Mouse (Mus musculus): ENCODE data around the gene Ctu1.
A peak's percentile ranks its signal among the peaks of the same experiment; 100 is the strongest.
"Not testable (repeated sequence)": the region's sequence is repeated elsewhere in the genome, so short reads cannot be mapped to it uniquely, and the experiment has no call there.

The Ctu1 gene

DNA sequence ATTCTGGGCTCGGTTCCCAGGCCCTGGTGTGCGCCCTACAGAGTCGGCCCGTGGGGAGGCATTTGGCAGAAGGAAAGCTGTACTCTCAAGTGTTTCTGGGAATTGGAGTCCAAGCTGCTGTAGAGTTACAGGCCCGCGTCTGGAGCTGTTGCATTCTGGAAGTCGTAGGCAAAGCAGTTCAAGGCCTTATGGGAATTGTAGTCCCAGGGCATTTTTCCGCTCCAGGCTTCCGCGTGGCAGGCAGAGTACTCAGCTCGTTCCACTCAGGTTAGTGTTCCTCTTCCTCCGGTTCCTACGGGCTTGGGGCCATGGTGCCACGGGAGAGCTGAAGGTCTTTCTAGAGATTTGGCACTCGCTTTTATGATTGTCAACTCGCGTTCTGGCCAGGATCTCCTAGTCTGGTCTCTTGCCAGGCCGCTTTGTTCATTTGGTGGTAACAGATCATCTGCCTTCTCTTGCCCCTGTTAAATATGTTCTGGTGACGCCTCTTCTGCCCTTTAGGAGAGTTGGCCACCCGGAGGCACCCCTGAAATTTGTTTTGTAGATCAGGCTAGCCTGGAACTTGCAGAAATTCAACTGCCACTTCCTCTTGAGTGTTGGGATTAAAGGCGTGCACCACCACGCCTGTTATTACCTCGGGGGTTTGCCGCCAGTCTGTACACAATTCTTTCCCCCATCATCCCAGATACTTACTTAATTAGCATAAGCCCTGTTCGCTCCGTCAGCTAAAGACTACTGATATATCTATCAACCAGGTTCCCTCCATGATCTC lies at the start of gene Ctu1:
Ctu1 (plus strand) TSS at position 208 of the 772 bp plus-strand sequence.
- DNase-seq = peak; percentile 79 to 87

GRCm38 (mm10) chr7:43622927-43623326 lies 48.9 kb upstream of the Ctu1 start:
- no peak for DNase-seq

- no peak for DNase-seq
These were observed 48.0 kb upstream of the Ctu1 start for GRCm38 (mm10) chr7:43623819-43624218.

DNA sequence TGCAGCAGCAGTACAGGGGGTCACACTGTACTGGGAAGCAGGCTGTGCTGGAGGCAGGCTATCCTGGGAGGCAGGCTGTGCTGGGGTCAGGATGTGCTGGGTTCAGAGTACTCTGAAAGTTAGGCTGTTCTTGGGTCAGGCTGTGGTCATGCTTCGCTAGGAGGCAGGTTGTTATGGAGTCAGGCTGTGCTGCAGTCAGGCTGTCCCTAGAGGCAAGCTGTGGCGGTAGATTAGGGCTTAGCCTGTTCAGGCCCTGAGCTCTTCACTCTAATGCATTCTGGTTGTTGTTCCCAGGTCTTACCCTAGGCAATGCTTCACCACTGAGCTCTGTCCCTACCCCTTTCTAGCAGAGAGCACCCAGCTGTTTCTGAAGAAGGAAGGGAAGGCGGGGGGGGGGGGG lies 46.8 kb upstream of the Ctu1 start:
- DNase-seq = no peak

DNA sequence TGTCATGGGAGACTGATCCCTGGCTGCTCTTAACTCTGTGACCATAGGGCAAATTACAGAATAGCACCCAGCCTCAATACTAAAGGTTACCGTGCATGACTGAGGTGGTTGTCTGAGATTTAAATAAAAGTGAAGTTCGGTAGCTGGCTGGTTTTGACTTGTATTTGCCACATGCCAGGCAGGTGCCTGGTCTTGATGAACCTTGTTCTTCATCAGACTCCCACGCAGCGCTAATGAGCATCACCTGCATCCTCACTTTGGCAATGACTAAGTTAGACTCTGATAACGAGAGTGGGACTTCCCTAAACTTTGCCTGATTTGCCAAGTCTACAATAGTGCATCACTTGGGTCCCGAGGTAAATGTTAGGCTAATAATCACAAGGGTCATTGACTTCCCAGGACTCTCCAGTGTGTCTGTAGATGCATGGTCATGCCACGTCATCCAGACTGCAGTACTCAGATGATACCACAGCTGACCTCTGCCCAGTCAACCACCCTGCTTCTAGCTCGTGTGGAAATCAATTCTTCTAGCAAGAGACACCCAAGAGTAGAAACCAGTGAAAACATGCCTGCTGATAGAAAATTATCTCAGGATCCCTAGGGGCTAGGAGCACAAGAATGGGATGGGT lies 45.9 kb upstream of the Ctu1 start:
- DNase-seq = no peak

- no peak for DNase-seq
These were observed 37.9 kb upstream of the Ctu1 start for GRCm38 (mm10) chr7:43633940-43634339.

GRCm38 (mm10) chr7:43634500-43634899 lies 37.3 kb upstream of the Ctu1 start, which contains the start of gene Ceacam18:
Gene Ceacam18 (plus strand): TSS chr7:43634707.
- DNase-seq = no peak

DNA sequence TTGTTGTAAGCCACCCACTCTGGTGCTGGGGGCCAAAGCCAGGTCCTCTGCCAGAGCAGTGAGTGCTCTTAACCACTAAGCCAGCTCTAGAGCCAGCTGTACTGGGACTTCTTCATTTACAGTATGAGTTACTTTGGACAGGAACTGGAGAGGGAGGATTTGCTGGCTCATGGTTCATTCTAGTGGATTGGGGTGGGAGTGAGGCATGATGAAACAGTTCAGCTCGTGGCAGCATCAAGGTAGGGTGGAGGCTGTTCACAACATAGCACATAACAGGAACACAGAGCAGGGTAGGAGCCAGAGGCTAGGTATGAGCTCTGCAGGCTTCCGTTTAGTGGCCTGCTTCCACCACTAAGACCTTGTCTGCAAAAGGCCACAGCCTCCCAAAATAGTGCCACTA lies 35.6 kb upstream of the Ctu1 start:
- DNase-seq = no peak

GRCm38 (mm10) chr7:43637118-43637517 lies 34.7 kb upstream of the Ctu1 start:
- DNase-seq = no peak

DNA sequence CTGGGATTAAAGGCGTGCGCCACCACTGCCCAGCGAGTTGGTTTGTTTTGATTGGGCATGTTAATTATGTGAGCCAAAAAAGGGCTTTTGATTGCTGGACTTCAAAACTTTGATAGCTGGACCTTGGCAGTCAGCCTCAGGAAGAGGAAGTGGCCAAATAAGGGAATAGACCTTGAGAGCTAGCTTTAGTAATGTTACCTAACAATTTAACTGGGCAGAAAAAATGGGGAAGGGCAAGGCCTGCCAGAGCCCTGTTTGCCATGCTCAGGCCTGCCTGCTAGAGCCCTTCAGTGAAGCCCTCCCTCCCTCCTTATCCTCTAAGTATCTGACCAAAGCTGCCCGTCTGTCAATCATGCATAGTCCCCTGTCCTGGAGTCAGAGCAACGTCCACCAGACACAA lies 29.2 kb upstream of the Ctu1 start:
- no peak for DNase-seq

- DNase-seq = no peak
These were observed 28.7 kb upstream of the Ctu1 start for GRCm38 (mm10) chr7:43643046-43643652.

DNA sequence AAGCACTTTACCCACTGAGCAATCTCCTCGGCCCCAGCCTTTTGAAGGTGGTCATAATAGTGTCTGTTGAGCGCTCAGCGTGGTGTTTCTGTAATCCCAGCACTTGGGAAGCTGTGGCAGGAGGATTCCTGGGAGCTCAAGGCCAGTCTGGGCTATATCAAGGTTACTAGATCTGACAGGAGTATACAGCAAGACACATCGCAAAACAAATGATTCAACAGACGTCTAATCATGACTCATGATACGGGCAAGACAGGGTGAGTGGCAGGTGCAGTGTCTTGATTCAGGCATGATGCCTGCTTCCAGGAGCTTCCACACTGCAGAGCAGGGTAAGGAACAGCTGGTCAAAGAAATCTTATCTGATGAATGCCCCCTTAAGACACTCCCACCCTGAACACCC lies 19.1 kb upstream of the Ctu1 start:
- DNase-seq = no peak

- DNase-seq = no peak
These were observed 17.3 kb upstream of the Ctu1 start for GRCm38 (mm10) chr7:43654519-43654918.

DNA sequence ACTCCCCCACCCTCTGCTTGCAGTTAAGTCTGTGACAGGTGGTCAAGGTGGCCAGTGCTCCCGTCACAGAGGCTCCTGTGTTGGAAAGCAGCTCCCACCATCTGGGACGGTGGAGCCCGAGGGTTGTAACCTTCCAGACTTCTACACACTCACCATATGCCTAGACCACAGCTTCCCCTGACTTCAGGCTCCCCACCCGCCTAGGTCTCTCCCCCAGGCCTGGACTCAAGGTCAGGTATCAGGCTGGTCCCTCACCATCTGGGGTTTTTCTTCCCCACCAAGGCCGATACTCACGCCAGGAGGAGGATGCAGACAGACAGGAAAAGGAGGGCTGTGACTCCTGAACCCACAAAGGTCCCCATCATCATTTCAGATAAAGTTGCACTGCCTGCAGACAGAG lies 15.6 kb upstream of the Ctu1 start:
- DNase-seq = no peak

DNA sequence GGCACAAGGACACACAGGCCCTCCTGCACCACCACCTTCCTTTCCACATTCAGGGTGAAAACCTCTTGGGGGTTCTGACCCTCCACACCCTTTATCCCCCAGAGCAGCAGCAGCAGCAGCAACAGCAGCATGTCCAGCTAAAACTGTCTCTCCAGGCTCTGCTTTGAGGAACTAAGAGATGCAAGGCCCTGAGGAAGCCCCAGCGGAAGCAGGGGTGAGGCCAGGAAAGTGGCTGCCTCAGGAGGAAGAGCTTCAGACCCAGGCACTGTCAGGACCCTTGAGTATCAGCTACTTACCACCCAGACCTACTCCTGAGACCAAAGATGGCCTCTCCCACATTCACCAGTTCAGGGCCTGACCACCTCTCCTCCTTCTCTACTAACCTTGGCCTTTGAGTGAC lies 11.8 kb upstream of the Ctu1 start, which contains the start of gene Siglece:
Siglece (minus strand) TSS at position 160 of the 400 bp plus-strand sequence.
- no peak for DNase-seq

DNA sequence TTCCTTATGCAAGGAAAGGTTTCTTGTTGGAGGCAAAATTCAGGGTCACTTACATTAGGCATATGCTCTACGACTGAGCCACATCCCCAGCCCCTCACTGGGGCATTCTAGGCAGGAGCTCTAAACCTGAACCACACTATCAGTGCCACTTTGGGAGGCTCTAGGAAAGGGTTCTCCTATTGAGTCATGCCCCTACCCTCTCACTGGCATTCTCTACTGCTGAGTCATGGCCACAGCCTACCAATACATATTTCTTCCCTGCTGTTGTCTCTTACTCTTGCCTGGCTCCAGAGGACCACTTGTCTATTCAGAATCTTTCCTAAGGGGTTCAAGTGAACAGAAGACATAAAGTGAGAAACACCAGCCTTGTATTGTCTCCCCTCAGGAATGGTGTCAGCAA lies 9.0 kb upstream of the Ctu1 start:
- no peak for DNase-seq

DNA sequence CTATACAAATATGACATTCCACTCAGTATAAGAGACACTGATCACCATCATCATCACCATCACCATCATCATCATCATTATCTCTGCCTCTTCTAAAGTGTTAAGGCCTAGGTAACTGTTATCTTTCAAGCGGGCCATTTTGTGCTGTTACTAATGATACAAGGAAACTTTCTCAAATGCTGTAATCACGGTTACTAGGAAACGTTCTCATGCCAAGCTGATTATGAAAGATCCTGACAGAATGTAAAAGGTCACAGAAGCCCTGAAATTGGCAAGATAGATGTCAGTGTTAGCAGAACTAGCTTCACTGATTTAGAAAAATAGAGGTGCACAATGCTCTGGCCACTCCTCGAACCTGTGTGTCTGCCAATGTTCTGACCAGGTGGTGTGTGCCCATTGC lies 4.6 kb upstream of the Ctu1 start:
- DNase-seq = not testable (repeated sequence)

GRCm38 (mm10) chr7:43668582-43668981 lies 3.2 kb upstream of the Ctu1 start:
- DNase-seq = no peak

GRCm38 (mm10) chr7:43671064-43671808 lies 580 bp upstream of the Ctu1 start:
- no peak for DNase-seq

- DNase-seq = no peak
These were observed 905 bp downstream of the Ctu1 start for GRCm38 (mm10) chr7:43672581-43673260.

- no peak for DNase-seq
These were observed 3.3 kb downstream of the Ctu1 start for GRCm38 (mm10) chr7:43675091-43675490.

GRCm38 (mm10) chr7:43678517-43678916 lies 6.7 kb downstream of the Ctu1 start:
- DNase-seq = no peak

DNA sequence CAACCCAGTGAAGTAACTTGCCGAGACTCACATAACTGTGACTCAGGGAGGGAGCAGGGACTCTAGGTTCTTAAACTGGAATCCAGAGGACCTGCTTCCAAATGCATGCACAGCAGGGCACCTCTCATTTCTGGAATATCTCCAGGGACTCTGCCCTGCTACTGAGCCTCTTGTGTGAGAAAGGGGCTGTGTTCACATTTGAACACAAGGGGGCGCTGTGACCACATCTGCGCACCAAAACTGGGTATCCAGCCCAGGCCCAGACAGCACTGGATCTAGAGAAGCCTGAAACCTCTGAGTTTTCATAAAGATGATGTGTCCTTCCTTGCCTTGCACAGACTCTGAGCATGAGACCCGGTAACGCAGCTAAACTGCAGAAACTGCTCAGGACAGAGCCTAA lies 9.1 kb downstream of the Ctu1 start:
- no peak for DNase-seq

Data from thymus, adult 18-20 months (tissue).